Mouse (Mus musculus) left cerebral cortex, postnatal 4 days (tissue): ENCODE data around the gene Defa30. TPM values are rescaled to one million over a fixed set of nuclear protein-coding genes. Genes with fewer than 3 reads are reported as not detected.
"Not testable (repeated sequence)": the region's sequence is repeated elsewhere in the genome, so short reads cannot be mapped to it uniquely, and the experiment has no call there.

Experiments used
- DNase-seq: peaks from one replicate; pipeline ENCODE4 v3.0.0-alpha.2; 2022
- intact Hi-C: fragments of 180-260 bp; cut with DNase I; formaldehyde crosslinking; loops from one replicate; pipeline ENCODE4 v1.15.1; 2025
- total RNA-seq, 2 experiments: library from RNA; stranded (reverse); gene quantifications; 2 replicates each; pipeline ENCODE4 v1.2.3; 2021

Defa30 gene
- total RNA-seq, result not detected

DNA sequence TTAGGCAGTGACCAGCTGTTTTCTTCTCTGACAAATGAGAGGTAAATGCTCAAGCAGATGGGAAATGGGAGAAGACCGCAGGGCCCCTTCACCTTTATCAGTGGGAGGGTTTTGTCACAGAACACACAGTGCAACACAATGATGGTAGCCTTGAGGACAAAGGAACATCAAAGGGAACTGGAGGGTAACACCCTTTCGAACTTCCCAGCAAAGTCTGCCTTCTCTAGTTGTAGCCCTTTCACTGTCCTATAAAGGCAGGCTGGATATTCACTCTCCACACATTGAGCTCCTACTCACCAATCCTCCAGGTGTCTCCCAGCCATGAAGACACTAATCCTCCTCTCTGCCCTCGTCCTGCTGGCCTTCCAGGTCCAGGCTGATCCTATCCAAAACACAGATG, at the start of gene Defa30:
Gene Defa30, plus strand, starts transcription at position 301 of the 400 bp plus-strand sequence.
- DNase-seq, intact Hi-C loops: not testable (repeated sequence)

GRCm38 (mm10) chr8:21093106-21093505, 41.3 kb upstream of the Defa30 start:
- no peak for DNase-seq
- intact Hi-C loops, result no loop called here

GRCm38 (mm10) chr8:21095950-21096349, 38.5 kb upstream of the Defa30 start, which contains the start of gene Gm14851:
TSS of gene Gm14851 (minus strand) at chr8:21096050.
- DNase-seq, intact Hi-C loops: not testable (repeated sequence)

DNA sequence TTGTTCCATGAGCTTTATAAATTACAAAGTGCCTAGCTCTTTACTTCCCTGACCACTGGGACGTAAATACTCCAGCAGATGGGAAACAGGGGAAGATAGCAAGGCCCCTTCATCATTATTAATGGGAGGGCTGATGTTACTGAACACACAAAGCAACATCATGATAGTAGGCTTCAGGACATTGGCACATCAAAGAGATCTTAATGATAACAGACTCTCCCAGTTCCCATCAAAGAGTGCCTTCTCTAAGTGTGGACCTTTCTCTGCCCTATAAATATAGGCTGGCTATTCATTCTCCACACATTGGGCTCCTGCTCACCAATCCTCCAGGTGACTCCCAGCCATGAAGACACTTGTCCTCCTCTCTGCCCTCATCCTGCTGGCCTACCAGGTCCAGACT, 27.5 kb downstream of the Defa30 start, which contains the start of gene Defa22:
Gene Defa22, plus strand, starts transcription at position 301 of the 400 bp plus-strand sequence.
- DNase-seq, intact Hi-C loops: not testable (repeated sequence)

Other genes with a start within 250 kb of the Defa30 start
- gene Defb33, start 242.0 kb upstream of the Defa30 start, total RNA-seq, result not detected
- gene Gm15056, start 232.0 kb upstream of the Defa30 start, total RNA-seq, result not detected
- gene Gm6040, start 212.6 kb upstream of the Defa30 start, total RNA-seq, result not detected
- not detected for gene AY761185, start 189.9 kb upstream of the Defa30 start, total RNA-seq
- gene Defa21, start 109.1 kb upstream of the Defa30 start, total RNA-seq, result not detected
- not detected for gene Defa23, start 79.6 kb upstream of the Defa30 start, total RNA-seq
- gene Defa35, start 69.6 kb upstream of the Defa30 start, total RNA-seq, result not detected
- not detected for gene Defa25, start 50.2 kb upstream of the Defa30 start, total RNA-seq
- not detected for gene Gm14851, start 38.6 kb upstream of the Defa30 start, total RNA-seq
- not detected for gene Defa22, start 27.6 kb downstream of the Defa30 start, total RNA-seq
- not detected for gene Defa31, start 57.0 kb downstream of the Defa30 start, total RNA-seq
- not detected for gene Gm15293, start 66.9 kb downstream of the Defa30 start, total RNA-seq
- not detected for gene Gm15292, start 115.1 kb downstream of the Defa30 start, total RNA-seq
- not detected for gene Defa27, start 180.9 kb downstream of the Defa30 start, total RNA-seq
- not detected for gene Defa29, start 192.4 kb downstream of the Defa30 start, total RNA-seq
- not detected for gene Defa2, start 243.9 kb downstream of the Defa30 start, total RNA-seq